Mouse (Mus musculus) heart, embryonic 11.5 days (tissue): Measurements from ENCODE around the gene Ttll5. TPM values are rescaled to one million over a fixed set of nuclear protein-coding genes. Genes with fewer than 3 reads are reported as not detected.
A peak's percentile ranks its signal among the peaks of the same experiment; 100 is the strongest.

ENCODE experiments used
- ATAC-seq: fragments of 200-750 bp; cut with Nextera tagmentation; replicated peaks from 2 replicates; pipeline ENCODE4 v1.8.0; 2017; ENCODE audit warnings: moderate library complexity; ENCODE audit not compliant: insufficient number of reproducible peaks, low FRiP score, low TSS enrichment
- H3K27ac ChIP-seq: fragments of 300-500 bp; sonication (generic); 2 replicates; pipeline ENCODE4 v1.5.1; 2014; ENCODE audit warnings: mild to moderate bottlenecking, low read depth, low read length
- H3K27me3 ChIP-seq: fragments of 300-500 bp; sonication (generic); 2 replicates; pipeline ENCODE4 v1.6.1; 2014; ENCODE audit warnings: mild to moderate bottlenecking, low read length, mixed read lengths; ENCODE audit not compliant: control insufficient read depth, insufficient read depth
- H3K36me3 ChIP-seq: fragments of 300-500 bp; sonication (generic); 2 replicates; pipeline ENCODE4 v1.6.1; 2014; ENCODE audit warnings: mild to moderate bottlenecking, low read length, moderate library complexity, mixed read lengths; ENCODE audit not compliant: control insufficient read depth, insufficient read depth
- H3K4me1 ChIP-seq: fragments of 300-500 bp; sonication (generic); 2 replicates; pipeline ENCODE4 v1.6.1; 2014; ENCODE audit warnings: low read length; ENCODE audit not compliant: control insufficient read depth, insufficient read depth
- H3K4me2 ChIP-seq: fragments of 300-500 bp; sonication (generic); 2 replicates; pipeline ENCODE4 v1.6.1; 2014; ENCODE audit warnings: mild to moderate bottlenecking, moderate library complexity
- H3K4me3 ChIP-seq: fragments of 300-500 bp; sonication (generic); 2 replicates; pipeline ENCODE4 v1.5.1; 2014; ENCODE audit warnings: low read depth, low read length
- H3K9ac ChIP-seq: fragments of 300-500 bp; sonication (generic); 2 replicates; pipeline ENCODE4 v1.6.1; 2014; ENCODE audit warnings: mild to moderate bottlenecking, low read depth, low read length, moderate library complexity
- H3K9me3 ChIP-seq: fragments of 300-500 bp; sonication (generic); replicated peaks from 2 replicates; pipeline ENCODE4 v1.6.1; 2016; ENCODE audit warnings: low read length; ENCODE audit not compliant: control insufficient read depth
- WGBS: fragments of 180-500 bp; shearing (Covaris S2); extraction: QIAGEN DNeasy Blood & Tissue Kit; methylation state at CpG from one replicate; pipeline ENCODE4 v1.1.7; 2014; ENCODE audit not compliant: insufficient replicate concordance; 5-methylcytosine and 5-hydroxymethylcytosine counted together
- polyA plus RNA-seq: library from polyadenylated mRNA; unstranded; fragments of >200 nt; fragmentation: Nextera tagmentation; extraction: Ambion mirVana; gene quantifications from 2 replicates; pipeline ENCODE4 v1.2.1, GENCODE M21; 2014

Gene Ttll5
- polyA plus RNA-seq, 1 experiment from 2014 or later = 16.2 TPM

- Histone ChIP-seq H3K4me2 (no peak overlapping the region), H3K9ac (no peak overlapping the region), H3K4me1 (peaks cover 2% of the 10 kb centered on the region), H3K36me3 (no peaks in the 10 kb centered on the region; the same call in 1 of the 2 replicates), H3K9me3 (no peaks in the 10 kb centered on the region), H3K27me3 (no peaks in the 10 kb centered on the region), H3K4me3 (no peak overlapping the region), H3K27ac (no peak overlapping the region)
- no peak for ATAC-seq
- WGBS = 93% methylated on average over 3 of the region's 3 CpGs
Observed at GRCm38 (mm10) chr12:85828856-85829255, 4.4 kb downstream of the Ttll5 start.

GRCm38 (mm10) chr12:85829866-85830265 is 5.4 kb downstream of the Ttll5 start:
- WGBS = 89% methylated on average over 3 of the region's 3 CpGs
- Histone ChIP-seq H3K27ac (no peak overlapping the region), H3K36me3 (no peaks in the 10 kb centered on the region; the same call in 1 of the 2 replicates), H3K4me3 (no peak overlapping the region), H3K4me1 (no peaks in the 10 kb centered on the region), H3K4me2 (no peak overlapping the region), H3K9ac (no peak overlapping the region), H3K9me3 (no peaks in the 10 kb centered on the region), H3K27me3 (no peaks in the 10 kb centered on the region)
- ATAC-seq = no peak

GRCm38 (mm10) chr12:85830691-85831090 is 6.2 kb downstream of the Ttll5 start:
- Histone ChIP-seq H3K27ac (no peak overlapping the region), H3K9me3 (no peaks in the 10 kb centered on the region), H3K36me3 (no peaks in the 10 kb centered on the region; the same call in 1 of the 2 replicates), H3K4me3 (no peak overlapping the region), H3K4me2 (no peak overlapping the region), H3K9ac (no peak overlapping the region), H3K27me3 (no peaks in the 10 kb centered on the region), H3K4me1 (no peaks in the 10 kb centered on the region)
- ATAC-seq = no peak
- 89% methylated on average over 3 of the region's 3 CpGs for WGBS

- no peaks in the 10 kb centered on the region for H3K27me3 ChIP-seq
- WGBS = 76% methylated on average over 2 of the region's 2 CpGs
- no peak overlapping the region for H3K4me3 ChIP-seq
- ATAC-seq = no peak
- H3K36me3 ChIP-seq = no peaks in the 10 kb centered on the region; the same call in 1 of the 2 replicates
- no peaks in the 10 kb centered on the region for H3K4me1 ChIP-seq
- H3K9ac ChIP-seq = no peak overlapping the region
- no peak overlapping the region for H3K27ac ChIP-seq
- no peak overlapping the region for H3K4me2 ChIP-seq
- H3K9me3 ChIP-seq = no peaks in the 10 kb centered on the region
Observed at GRCm38 (mm10) chr12:85834543-85834942, 10.1 kb downstream of the Ttll5 start.

- no peaks in the 10 kb centered on the region for H3K27me3 ChIP-seq
- H3K4me1 ChIP-seq = no peaks in the 10 kb centered on the region
- H3K9ac ChIP-seq = no peak overlapping the region
- H3K9me3 ChIP-seq = no peaks in the 10 kb centered on the region
- ATAC-seq = no peak
- H3K36me3 ChIP-seq = peaks cover 2% of the 10 kb centered on the region; the same call in 1 of the 2 replicates
- no peak overlapping the region for H3K4me3 ChIP-seq
- WGBS = 83% methylated on average over 2 of the region's 2 CpGs
- H3K4me2 ChIP-seq = no peak overlapping the region
- H3K27ac ChIP-seq = no peak overlapping the region
Observed at GRCm38 (mm10) chr12:85837765-85838164, 13.3 kb downstream of the Ttll5 start.

GRCm38 (mm10) chr12:85839371-85840000 is 15.0 kb downstream of the Ttll5 start:
- Histone ChIP-seq H3K36me3 (0 out of 2 replicates have a peak, but pooled peaks cover 2% of the 10 kb centered on the region), H3K27ac (no peak overlapping the region), H3K4me1 (no peaks in the 10 kb centered on the region), H3K9me3 (no peaks in the 10 kb centered on the region), H3K27me3 (no peaks in the 10 kb centered on the region), H3K4me3 (no peak overlapping the region), H3K4me2 (no peak overlapping the region), H3K9ac (no peak overlapping the region)
- WGBS = 89% methylated on average over 12 of the region's 12 CpGs
- no peak for ATAC-seq

GRCm38 (mm10) chr12:85848164-85848958 is 23.9 kb downstream of the Ttll5 start:
- Histone ChIP-seq H3K9ac (no peak overlapping the region), H3K9me3 (no peaks in the 10 kb centered on the region), H3K4me2 (no peak overlapping the region), H3K27me3 (no peaks in the 10 kb centered on the region), H3K36me3 (no peaks in the 10 kb centered on the region), H3K27ac (no peak overlapping the region), H3K4me1 (no peaks in the 10 kb centered on the region), H3K4me3 (no peak overlapping the region)
- ATAC-seq = 0 out of 2 replicates have a peak, but pooled peaks have one; percentile 49
- 78% methylated on average over 7 of the region's 7 CpGs for WGBS

- Histone ChIP-seq H3K36me3 (0 out of 2 replicates have a peak, but pooled peaks cover 3% of the 10 kb centered on the region), H3K4me1 (no peaks in the 10 kb centered on the region), H3K27ac (no peak overlapping the region), H3K4me2 (no peak overlapping the region), H3K9me3 (no peaks in the 10 kb centered on the region), H3K27me3 (no peaks in the 10 kb centered on the region), H3K4me3 (no peak overlapping the region), H3K9ac (no peak overlapping the region)
- WGBS = 78% methylated on average over 8 of the region's 8 CpGs
- ATAC-seq = no peak
Observed at GRCm38 (mm10) chr12:85850661-85851060, 26.2 kb downstream of the Ttll5 start.
